Mouse (Mus musculus) ES-Bruce4 (cell line): ENCODE measurements around the gene Cep250. TPM values are rescaled to one million over a fixed set of nuclear protein-coding genes. Genes with fewer than 3 reads are reported as not detected.

Experiments used
- H3K27ac ChIP-seq: 2 replicates; pipeline ENCODE4 v1.5.1; 2012; ENCODE audit warnings: low read length, inconsistent platforms; ENCODE audit not compliant: insufficient read depth
- H3K27me3 ChIP-seq: 2 replicates; pipeline ENCODE4 v1.6.1; 2012; ENCODE audit warnings: mild to moderate bottlenecking, low read length, inconsistent platforms; ENCODE audit not compliant: control insufficient read depth, poor library complexity, insufficient read depth, severe bottlenecking
- H3K36me3 ChIP-seq: 2 replicates; pipeline ENCODE4 v1.6.1; 2012; ENCODE audit warnings: inconsistent platforms, mild to moderate bottlenecking, low read length, moderate library complexity; ENCODE audit not compliant: control insufficient read depth, poor library complexity, insufficient read depth, severe bottlenecking
- H3K4me1 ChIP-seq: one replicate; pipeline ENCODE4 v1.8.1; 2011; ENCODE audit warnings: low read length; ENCODE audit not compliant: control insufficient read depth, insufficient read depth
- H3K4me3 ChIP-seq: 2 replicates; pipeline ENCODE4 v1.5.1; 2011; ENCODE audit warnings: low read depth, mild to moderate bottlenecking, low read length
- H3K9ac ChIP-seq: 2 replicates; pipeline ENCODE4 v1.6.1; 2012; ENCODE audit warnings: low read depth, mild to moderate bottlenecking, inconsistent platforms; ENCODE audit not compliant: poor library complexity, severe bottlenecking
- H3K9me3 ChIP-seq: replicated peaks from 2 replicates; pipeline ENCODE4 v1.6.1; 2012; ENCODE audit warnings: mild to moderate bottlenecking, low read length, inconsistent platforms; ENCODE audit not compliant: control insufficient read depth, poor library complexity, insufficient read depth, severe bottlenecking
- CTCF ChIP-seq: IDR thresholded peaks from one replicate; pipeline ENCODE4 v1.8.1; 2011; ENCODE audit warnings: low read depth, low read length
- EP300 ChIP-seq: IDR thresholded peaks from 2 replicates; pipeline ENCODE4 v1.6.1; 2011; ENCODE audit warnings: low read depth, low read length; ENCODE audit not compliant: insufficient read depth
- POLR2A ChIP-seq: IDR thresholded peaks from one replicate; pipeline ENCODE4 v1.8.1; 2011; ENCODE audit warnings: low read length; ENCODE audit not compliant: insufficient read depth
- polyA plus RNA-seq: library from polyadenylated mRNA; stranded (reverse); fragments of >200 nt; gene quantifications from 2 replicates; pipeline ENCODE4 v1.2.4, GENCODE M21; 2011; ENCODE audit warnings: low read depth; ENCODE audit not compliant: missing spikeins, insufficient read depth, insufficient read length

The Cep250 gene
- polyA plus RNA-seq, 1 experiment = 24.9 TPM

DNA sequence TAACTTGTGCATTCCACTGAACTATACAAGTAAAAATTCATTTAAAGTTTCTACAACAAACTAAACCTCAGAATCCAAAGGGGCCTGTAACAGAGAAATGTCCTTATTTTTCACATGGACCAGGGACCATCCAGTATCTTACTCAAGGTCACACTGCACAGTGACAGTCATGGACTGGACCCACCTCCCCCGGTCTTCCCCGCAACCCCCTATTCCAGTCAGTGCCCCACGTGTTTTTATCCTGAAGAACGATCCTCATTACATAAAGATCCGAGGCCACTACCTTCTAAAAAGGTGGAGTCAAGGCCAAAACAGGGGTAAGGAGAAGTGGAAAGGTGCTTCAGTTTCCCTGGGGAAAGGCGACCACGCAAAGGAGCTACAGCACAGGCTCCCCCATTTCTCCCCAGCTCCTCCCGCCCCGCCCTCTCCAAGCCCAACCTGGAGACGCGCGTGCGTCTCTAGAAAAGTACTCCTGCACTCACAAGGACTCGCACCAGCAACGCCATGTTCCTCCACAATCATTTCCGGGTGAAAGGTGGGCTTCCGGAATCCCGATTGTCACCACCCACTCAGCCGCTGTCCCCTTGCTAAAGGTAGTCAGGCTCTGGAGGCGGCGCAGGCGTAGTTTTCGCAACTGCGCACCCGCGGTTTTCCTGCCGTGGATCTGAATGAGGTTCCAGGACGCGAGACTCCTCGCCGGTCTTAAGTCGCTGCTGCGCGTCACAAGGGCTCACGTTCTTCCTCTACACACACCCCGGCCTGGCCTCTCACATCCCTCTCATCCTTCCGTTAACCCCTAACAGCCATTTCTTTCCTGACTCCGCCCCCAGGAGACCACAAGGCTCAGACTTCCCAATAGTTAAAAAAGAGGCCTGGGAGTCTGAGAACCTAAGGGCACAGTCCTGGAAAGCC is 26.5 kb upstream of the Cep250 start, which contains the start of gene Uqcc1:
TSS of gene Uqcc1 (minus strand) at position 780 of the 912 bp plus-strand sequence.
- no peaks in the 10 kb centered on the region for H3K36me3 ChIP-seq
- H3K4me3 ChIP-seq = peak within 1 kb of the TSS; percentile 87
- H3K27ac ChIP-seq = peak within 1 kb of the TSS; percentile 56
- H3K9ac ChIP-seq = peak within 1 kb of the TSS; percentile 71
- no peaks in the 10 kb centered on the region for H3K9me3 ChIP-seq
- no peaks in the 10 kb centered on the region for H3K4me1 ChIP-seq
- no peaks in the 10 kb centered on the region for H3K27me3 ChIP-seq
- TF ChIP-seq POLR2A = peak; percentile 41
- no peak for TF ChIP-seq CTCF
- TF ChIP-seq EP300 = peak; percentile 4; the same call in 1 of the 2 replicates

DNA sequence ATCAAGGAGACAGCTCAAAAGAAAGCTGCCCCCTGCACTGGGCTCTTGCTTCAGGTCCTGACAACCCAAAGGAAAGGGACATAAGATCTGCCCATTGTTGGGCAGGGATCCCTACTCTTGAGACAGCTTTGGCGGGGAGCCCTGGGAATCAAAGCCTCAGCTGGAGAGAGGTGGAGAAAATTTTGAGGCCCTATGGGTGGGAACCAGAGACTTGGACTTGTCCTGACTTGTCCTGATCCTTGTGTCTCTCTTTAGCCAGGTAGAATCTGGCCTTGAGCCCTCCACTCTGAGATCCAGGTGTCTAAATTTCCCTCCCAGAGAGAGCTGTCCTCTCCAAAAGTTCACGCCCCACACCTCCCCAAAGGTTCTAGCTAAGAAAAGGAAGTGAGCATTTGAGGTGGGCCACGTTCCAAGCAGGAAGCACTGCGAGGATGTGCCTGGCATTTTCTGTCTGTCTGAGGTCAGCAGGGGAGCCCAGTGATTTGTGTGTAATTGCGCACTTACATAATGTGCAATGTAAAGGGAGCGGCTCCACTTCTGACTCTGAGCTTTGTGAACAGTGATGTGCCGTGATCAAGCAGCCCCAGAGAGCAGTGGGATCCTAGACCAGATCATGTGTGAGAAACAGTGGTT is 16.2 kb upstream of the Cep250 start:
- Histone ChIP-seq H3K9me3 (no peaks in the 10 kb centered on the region), H3K4me1 (peaks cover 6% of the 10 kb centered on the region), H3K36me3 (no peaks in the 10 kb centered on the region), H3K27ac (peak overlapping the region; percentile 29), H3K4me3 (no peak overlapping the region), H3K9ac (peak overlapping the region; percentile 3; the same call in 1 of the 2 replicates), H3K27me3 (no peaks in the 10 kb centered on the region)
- TF ChIP-seq CTCF (no peak), POLR2A (no peak), EP300 (no peak)

DNA sequence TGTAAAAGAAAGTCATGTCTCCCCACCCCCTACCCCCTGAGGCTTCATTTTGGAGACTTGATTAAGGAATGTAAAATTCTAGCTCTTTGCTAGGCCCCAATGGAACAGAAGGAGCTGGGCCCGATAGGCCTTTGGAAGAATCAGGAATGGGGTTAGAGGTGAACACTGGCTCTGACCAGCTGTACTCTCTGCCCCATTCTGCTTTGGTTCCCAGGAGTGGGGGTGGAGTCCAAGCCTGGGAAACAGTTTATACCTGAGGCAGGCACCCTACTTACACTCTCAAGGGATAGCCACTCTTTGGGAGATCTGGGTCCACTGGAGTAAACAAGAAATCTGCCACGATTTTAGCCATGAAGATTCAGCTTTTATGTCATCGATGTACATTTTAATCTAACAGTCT is 15.6 kb upstream of the Cep250 start, which contains the start of gene Gm15557:
TSS of gene Gm15557 (plus strand) at position 48 of the 400 bp plus-strand sequence.
- H3K27me3 ChIP-seq = no peaks in the 10 kb centered on the region
- H3K36me3 ChIP-seq = no peaks in the 10 kb centered on the region
- H3K9me3 ChIP-seq = no peaks in the 10 kb centered on the region
- no peak within 1 kb of the TSS for H3K4me3 ChIP-seq
- TF ChIP-seq EP300 (no peak), CTCF (no peak), POLR2A (no peak)
- peak within 1 kb of the TSS; percentile 29 for H3K27ac ChIP-seq
- H3K9ac ChIP-seq = peak within 1 kb of the TSS; percentile 3; the same call in 1 of the 2 replicates
- peaks cover 6% of the 10 kb centered on the region for H3K4me1 ChIP-seq

DNA sequence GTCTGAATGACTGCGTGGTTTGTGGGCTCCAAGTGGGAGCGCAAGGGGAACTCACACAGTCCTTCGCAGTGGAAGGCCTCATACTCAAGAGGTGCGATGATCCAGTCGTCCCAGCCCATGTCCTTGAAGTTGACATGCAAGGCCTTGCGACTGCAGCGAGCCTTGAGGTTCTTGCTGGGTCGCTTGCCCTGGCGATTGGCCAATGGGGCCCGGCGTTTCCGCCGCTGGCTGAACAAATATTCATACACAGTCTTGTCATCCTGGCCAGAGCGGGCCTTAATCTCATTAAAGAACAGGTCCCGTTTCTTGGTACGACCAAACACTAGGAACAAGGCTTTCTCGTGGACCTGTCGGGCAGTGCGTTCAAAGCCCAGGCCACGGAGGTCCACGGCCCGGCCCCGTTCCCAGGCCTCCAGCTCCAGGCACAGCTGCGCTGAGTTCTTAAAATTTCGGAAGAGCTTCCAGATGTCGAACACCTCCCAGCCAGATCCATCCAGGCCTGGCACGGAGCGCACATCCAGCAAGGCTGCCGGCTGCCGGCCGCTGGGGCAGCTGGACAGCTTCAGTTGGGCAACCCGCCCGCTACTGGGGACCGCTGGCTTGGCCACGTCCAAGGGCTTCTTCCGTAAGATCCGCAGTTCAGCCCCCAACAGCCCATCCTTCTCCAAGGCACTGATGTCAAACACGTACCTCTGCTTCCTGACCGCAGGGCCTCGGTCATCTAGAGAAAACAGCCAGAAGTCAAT is 14.4 kb upstream of the Cep250 start:
- TF ChIP-seq CTCF (no peak), EP300 (no peak), POLR2A (no peak)
- H3K27ac ChIP-seq = no peak overlapping the region
- H3K36me3 ChIP-seq = no peaks in the 10 kb centered on the region
- H3K9me3 ChIP-seq = no peaks in the 10 kb centered on the region
- peaks cover 6% of the 10 kb centered on the region for H3K4me1 ChIP-seq
- H3K9ac ChIP-seq = peak overlapping the region; percentile 36
- H3K4me3 ChIP-seq = peak overlapping the region; percentile 44
- H3K27me3 ChIP-seq = no peaks in the 10 kb centered on the region

DNA sequence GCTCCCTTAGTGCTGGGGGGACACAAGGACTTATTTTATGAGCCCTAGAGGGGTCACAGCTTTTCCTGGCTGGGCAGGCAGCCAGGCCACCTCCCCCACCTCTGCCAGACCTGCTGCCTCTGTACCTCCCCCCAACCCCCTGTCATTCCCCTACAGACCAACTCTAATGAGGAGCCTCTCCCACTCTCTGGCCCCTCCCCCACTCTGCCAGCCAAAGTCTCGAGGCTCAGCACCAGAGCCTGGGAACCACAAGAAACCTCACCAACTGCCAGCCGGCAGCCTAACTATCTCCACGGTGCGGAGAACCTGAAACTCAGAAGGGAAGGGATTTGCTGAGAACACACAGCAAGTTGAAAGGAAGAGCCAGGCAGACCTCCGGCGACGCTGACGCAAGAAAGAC is 12.8 kb upstream of the Cep250 start:
- no peak overlapping the region for H3K4me3 ChIP-seq

More for the DNA sequence above, 12.8 kb upstream of the Cep250 start:
- Histone ChIP-seq H3K9me3 (no peaks in the 10 kb centered on the region), H3K9ac (no peak overlapping the region), H3K27me3 (no peaks in the 10 kb centered on the region), H3K27ac (no peak overlapping the region), H3K36me3 (no peaks in the 10 kb centered on the region), H3K4me1 (peaks cover 6% of the 10 kb centered on the region)
- TF ChIP-seq POLR2A (no peak), CTCF (no peak), EP300 (no peak)
